26 mouse cellular contexts compared by ENCODE assay signal in genomic region chr9:50234655-50235054, GRCm38 (mm10).
A peak's percentile ranks its signal among the peaks of the same experiment; 100 is the strongest.
DNase-seq lines count a peak whose midpoint lies in the region; ATAC-seq and TF ChIP-seq lines count a peak whose summit lies in the region.
"Had no signal": no experiment of that assay in that cellular context is flagged by ENCODE, and none has a peak within 500 bp of the region (broad histone marks: within the 10 kb centered on the region; RNA-seq: fewer than 3 reads in every experiment).

No protein-coding gene starts in this region.

- H3K4me3 ChIP-seq in gastrocnemius, adult 2 months, result no peak overlapping the region
- no peak overlapping the region for H3K4me3 ChIP-seq in hindbrain, embryonic 14.5 days (replicated peaks; ENCODE audit: low read length)
- H3K4me3 ChIP-seq in hindbrain, embryonic 16.5 days (ENCODE audit: low read length), result no peak overlapping the region
- no peak overlapping the region for H3K4me3 ChIP-seq in midbrain, embryonic 10.5 days
- no peak overlapping the region for H3K4me3 ChIP-seq in midbrain, embryonic 16.5 days (ENCODE audit: low read depth, low read length)
- H3K4me3 ChIP-seq in layer of hippocampus, adult 2 months, result no peak overlapping the region
- H3K4me3 ChIP-seq: embryonic facial prominence, embryonic 13.5 days; erythroblast, embryonic 14.5 days; hindbrain, embryonic 15.5 days; kidney, embryonic 15.5 days; liver, embryonic 13.5 days; neural tube, embryonic 12.5 days had no signal

- H3K4me2 ChIP-seq in hindbrain, embryonic 14.5 days (replicated peaks), result no peak overlapping the region
- no peak overlapping the region for H3K4me2 ChIP-seq in hindbrain, embryonic 16.5 days (ENCODE audit: low read length)
- no peak overlapping the region for H3K4me2 ChIP-seq in midbrain, embryonic 16.5 days (ENCODE audit: low read length)
- H3K4me2 ChIP-seq: embryonic facial prominence, embryonic 13.5 days; hindbrain, embryonic 15.5 days; kidney, embryonic 15.5 days; liver, embryonic 13.5 days; neural tube, embryonic 12.5 days had no signal

- peak; percentile 10 for DNase-seq in gastrocnemius, postnatal 14 days
- DNase-seq in gastrocnemius, adult 2 months, result no peak
- peak; percentile 33 for DNase-seq in hindbrain, embryonic 14.5 days (ENCODE audit: low spot score)
- no peak for DNase-seq in midbrain, embryonic 10.5 days (ENCODE audit: low spot score)
- DNase-seq in heart, postnatal 10 days, result peak; percentile 21 to 31
- DNase-seq in layer of hippocampus, adult 2 months (ENCODE audit: low spot score in 2 of 2), result no peak
- DNase-seq: adrenal gland, postnatal 36 days; B cell, adult 2 months; cerebellum, adult 11-12 months; kidney, adult 11 months; kidney, postnatal 36 days; liver, embryonic 13.5 days; lung, adult 2 months; right cerebral cortex, postnatal 25 days; spleen, adult 18-20 months had no signal

- ATAC-seq in hindbrain, embryonic 14.5 days (ENCODE audit: low FRiP score), result no peak
- no peak for ATAC-seq in hindbrain, embryonic 16.5 days
- no peak for ATAC-seq in midbrain, embryonic 16.5 days
- ATAC-seq: Patski had no signal

- no peak overlapping the region for H3K9ac ChIP-seq in hindbrain, embryonic 14.5 days
- H3K9ac ChIP-seq in hindbrain, embryonic 16.5 days (ENCODE audit: low read depth, low read length), result no peak overlapping the region
- no peak overlapping the region for H3K9ac ChIP-seq in midbrain, embryonic 16.5 days (ENCODE audit: low read depth, low read length)
- H3K9ac ChIP-seq: embryonic facial prominence, embryonic 13.5 days; hindbrain, embryonic 15.5 days; kidney, embryonic 15.5 days; liver, embryonic 13.5 days; neural tube, embryonic 12.5 days had no signal

- H3K27ac ChIP-seq in gastrocnemius, adult 2 months, result no peak overlapping the region
- H3K27ac ChIP-seq in hindbrain, embryonic 14.5 days, result no peak overlapping the region
- no peak overlapping the region for H3K27ac ChIP-seq in hindbrain, embryonic 16.5 days (ENCODE audit: low read depth, low read length)
- H3K27ac ChIP-seq in midbrain, embryonic 10.5 days (replicated peaks), result 0 out of 2 replicates have a peak overlapping the region, but pooled peaks have one; percentile 19
- H3K27ac ChIP-seq in midbrain, embryonic 16.5 days (ENCODE audit: low read length), result no peak overlapping the region
- no peak overlapping the region for H3K27ac ChIP-seq in layer of hippocampus, adult 2 months
- H3K27ac ChIP-seq: embryonic facial prominence, embryonic 13.5 days; hindbrain, embryonic 15.5 days; kidney, embryonic 15.5 days; liver, embryonic 13.5 days; macrophage; neural tube, embryonic 12.5 days had no signal

- intact Hi-C loops in gastrocnemius, postnatal 14 days (cut with DNase I; ENCODE audit: low total_unique reads), result no loop called here
- intact Hi-C loops in gastrocnemius, adult 2 months (cut with DNase I), result no loop called here
- intact Hi-C loops in heart, postnatal 10 days (cut with DNase I), result no loop called here

- H3K36me3 ChIP-seq in hindbrain, embryonic 14.5 days (replicated peaks; ENCODE audit: control insufficient read depth, insufficient read depth), result no peaks in the 10 kb centered on the region
- H3K36me3 ChIP-seq in hindbrain, embryonic 16.5 days (ENCODE audit: control insufficient read depth, insufficient read depth, low read length), result no peaks in the 10 kb centered on the region
- H3K36me3 ChIP-seq in midbrain, embryonic 10.5 days, result no peaks in the 10 kb centered on the region
- H3K36me3 ChIP-seq in midbrain, embryonic 16.5 days (ENCODE audit: control insufficient read depth, insufficient read depth, low read length), result no peaks in the 10 kb centered on the region
- H3K36me3 ChIP-seq: embryonic facial prominence, embryonic 13.5 days; G1E; hindbrain, embryonic 15.5 days; kidney, embryonic 15.5 days; liver, embryonic 13.5 days; neural tube, embryonic 12.5 days had no signal

- H3K4me1 ChIP-seq in hindbrain, embryonic 14.5 days (replicated peaks; ENCODE audit: control insufficient read depth, insufficient read depth, low read length), result peaks cover 19% of the 10 kb centered on the region
- H3K4me1 ChIP-seq in hindbrain, embryonic 16.5 days (ENCODE audit: control insufficient read depth, insufficient read depth, low read depth, low read length), result peaks cover 8% of the 10 kb centered on the region; the same call in 1 of the 2 replicates
- peaks cover 21% of the 10 kb centered on the region for H3K4me1 ChIP-seq in midbrain, embryonic 10.5 days
- peaks cover 9% of the 10 kb centered on the region for H3K4me1 ChIP-seq in midbrain, embryonic 16.5 days (ENCODE audit: control insufficient read depth, insufficient read depth, low read length)
- H3K4me1 ChIP-seq: liver, embryonic 13.5 days had no signal

- no peaks in the 10 kb centered on the region for H3K27me3 ChIP-seq in hindbrain, embryonic 14.5 days (ENCODE audit: control insufficient read depth, insufficient read depth, low read length)
- H3K27me3 ChIP-seq in hindbrain, embryonic 16.5 days (replicated peaks; ENCODE audit: control insufficient read depth, insufficient read depth, low read length), result no peaks in the 10 kb centered on the region
- H3K27me3 ChIP-seq in midbrain, embryonic 10.5 days (ENCODE audit: low read depth, poor library complexity, severe bottlenecking), result no peaks in the 10 kb centered on the region
- H3K27me3 ChIP-seq in midbrain, embryonic 16.5 days (ENCODE audit: control insufficient read depth, insufficient read depth, low read depth, low read length), result no peaks in the 10 kb centered on the region
- H3K27me3 ChIP-seq: CH12.LX; embryonic facial prominence, embryonic 13.5 days; hindbrain, embryonic 15.5 days; kidney, embryonic 15.5 days; liver, embryonic 13.5 days; neural tube, embryonic 12.5 days had no signal

- WGBS in hindbrain, embryonic 14.5 days, result 67% methylated on average over 6 of the region's 6 CpGs
- WGBS in hindbrain, embryonic 16.5 days, result 49% methylated on average over 6 of the region's 6 CpGs
- WGBS in midbrain, embryonic 10.5 days, result 92% methylated on average over 6 of the region's 6 CpGs
- 75% methylated on average over 6 of the region's 6 CpGs for WGBS in midbrain, embryonic 16.5 days

- TF ChIP-seq CTCF in gastrocnemius, adult 2 months (IDR thresholded peaks at IDR 0.05), result no peak
- TF ChIP-seq CTCF in layer of hippocampus, adult 2 months (conservative IDR thresholded peaks at IDR 0.05), result no peak

- H3K9me3 ChIP-seq in hindbrain, embryonic 14.5 days (ENCODE audit: control insufficient read depth, low read length), result no peaks in the 10 kb centered on the region
- no peaks in the 10 kb centered on the region for H3K9me3 ChIP-seq in hindbrain, embryonic 16.5 days (ENCODE audit: control insufficient read depth, low read length)
- H3K9me3 ChIP-seq in midbrain, embryonic 10.5 days (replicated peaks), result no peaks in the 10 kb centered on the region
- no peaks in the 10 kb centered on the region for H3K9me3 ChIP-seq in midbrain, embryonic 16.5 days (replicated peaks; ENCODE audit: control insufficient read depth, low read length, poor library complexity, severe bottlenecking)
- H3K9me3 ChIP-seq: embryonic facial prominence, embryonic 13.5 days; hindbrain, embryonic 15.5 days; kidney, embryonic 15.5 days; liver, embryonic 13.5 days; neural tube, embryonic 12.5 days had no signal

Comparison
In these comparisons a context has a peak if more than half of its experiments do, and no peak if none do; other contexts are left out.
1. DNase-seq: peak in gastrocnemius, postnatal 14 days (single experiment), hindbrain, embryonic 14.5 days (single experiment) and heart, postnatal 10 days (2 of 2); none in gastrocnemius, adult 2 months (single experiment), midbrain, embryonic 10.5 days (single experiment) and layer of hippocampus, adult 2 months (0 of 2).